Mouse (Mus musculus) erythroblast, embryonic 14.5 days (primary cell): ENCODE data around the gene Hmgn5.

ENCODE experiments used
- GATA1 ChIP-seq: IDR thresholded peaks from 2 replicates; pipeline ENCODE4 v1.6.1; 2012; ENCODE audit warnings: low read length, inconsistent platforms, mixed read lengths
- TAL1 ChIP-seq: IDR thresholded peaks from 3 replicates; pipeline ENCODE4 v1.6.1; 2012; ENCODE audit warnings: low read length, inconsistent platforms, mixed read lengths

DNA sequence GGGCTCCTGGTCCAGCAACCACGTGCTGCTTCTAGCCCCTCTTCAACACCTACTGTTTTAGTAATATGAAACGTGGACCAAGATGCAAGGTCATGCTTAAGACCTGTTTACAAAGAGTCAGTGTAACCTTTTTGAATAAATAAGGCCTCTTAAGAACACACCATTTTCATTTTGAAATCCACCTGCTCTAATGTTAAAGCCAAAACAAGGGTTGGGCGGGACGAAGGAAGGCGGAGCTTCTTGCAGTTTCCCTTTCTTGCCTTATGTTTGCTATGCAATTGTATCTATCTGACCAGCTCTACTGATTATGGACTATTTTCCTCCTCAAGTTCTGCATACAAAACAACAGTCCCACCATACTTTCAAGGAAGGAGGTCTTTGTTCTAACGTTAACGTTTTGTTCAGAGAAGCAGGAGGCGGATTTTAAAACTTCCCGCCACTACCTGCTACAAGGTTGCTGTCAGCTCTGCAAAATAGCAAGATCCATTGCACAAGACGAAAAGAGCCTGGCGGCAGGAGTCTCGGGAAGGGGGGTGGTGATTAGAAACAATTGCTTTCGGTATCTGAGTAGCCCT is 1.5 kb downstream of the Hmgn5 start:
- TF ChIP-seq TAL1: no peak
- no peak for TF ChIP-seq GATA1
